Mouse (Mus musculus): ENCODE measurements around the gene Spi1. TPM values are rescaled to one million over a fixed set of nuclear protein-coding genes. Genes with fewer than 3 reads are reported as not detected.
"Not testable (repeated sequence)": the region's sequence is repeated elsewhere in the genome, so short reads cannot be mapped to it uniquely, and the experiment has no call there.

Spi1 gene
- polyA plus RNA-seq (2012; rRNA removed): 21.1 and 32.3 TPM in 2 replicates

DNA sequence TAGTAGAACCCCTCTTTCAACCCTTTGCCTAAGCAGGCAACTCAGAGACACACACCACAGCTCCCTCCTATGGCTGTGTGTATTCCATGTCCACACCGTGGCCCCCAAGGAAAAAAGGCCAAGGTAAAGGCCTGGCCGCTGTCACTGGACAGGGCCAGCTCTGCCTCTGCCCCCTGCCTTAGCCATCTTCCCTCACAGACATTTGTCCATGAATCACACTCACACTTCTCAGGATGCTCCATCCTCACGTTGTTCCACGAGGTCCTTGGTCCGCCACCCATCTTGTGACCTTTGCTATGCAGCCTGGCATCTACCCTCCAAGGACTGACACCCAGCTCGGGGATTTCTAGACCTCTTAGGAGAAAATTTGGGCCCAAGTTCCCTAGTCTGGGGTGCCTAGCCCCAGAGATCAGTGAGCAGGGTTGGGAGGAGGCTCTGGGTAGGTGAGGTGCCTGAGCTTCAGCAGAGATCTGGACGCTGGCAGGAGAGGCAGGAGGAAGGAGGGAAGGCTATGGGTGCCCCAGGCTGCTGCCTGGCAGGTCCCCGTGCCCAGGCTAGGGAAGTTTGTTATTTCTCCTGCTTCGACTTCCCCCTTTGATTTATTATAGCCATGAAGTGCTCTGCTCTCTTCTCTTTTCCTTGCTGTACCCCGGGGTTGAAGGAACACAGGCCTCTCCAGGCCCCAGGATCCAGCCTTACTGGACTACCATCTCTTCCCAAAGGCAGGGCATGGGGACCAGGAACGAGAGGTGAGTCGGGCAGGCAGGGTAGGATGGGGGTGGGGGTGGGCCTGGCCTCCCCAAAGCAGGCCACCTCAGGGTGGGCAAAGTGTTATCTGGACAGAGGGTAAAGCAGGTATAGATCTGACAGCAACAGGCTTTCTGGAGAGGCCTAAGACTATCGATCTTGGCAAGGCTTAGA is at the start of gene Spi1:
Gene Spi1 (plus strand): TSS at position 616 of the 921 bp plus-strand sequence.
- DNase-seq (ENCODE audit: low read depth): no peak

- DNase-seq (ENCODE audit: low read depth): no peak
These were observed 49.2 kb upstream of the Spi1 start for GRCm38 (mm10) chr2:91033000-91033399.

DNA sequence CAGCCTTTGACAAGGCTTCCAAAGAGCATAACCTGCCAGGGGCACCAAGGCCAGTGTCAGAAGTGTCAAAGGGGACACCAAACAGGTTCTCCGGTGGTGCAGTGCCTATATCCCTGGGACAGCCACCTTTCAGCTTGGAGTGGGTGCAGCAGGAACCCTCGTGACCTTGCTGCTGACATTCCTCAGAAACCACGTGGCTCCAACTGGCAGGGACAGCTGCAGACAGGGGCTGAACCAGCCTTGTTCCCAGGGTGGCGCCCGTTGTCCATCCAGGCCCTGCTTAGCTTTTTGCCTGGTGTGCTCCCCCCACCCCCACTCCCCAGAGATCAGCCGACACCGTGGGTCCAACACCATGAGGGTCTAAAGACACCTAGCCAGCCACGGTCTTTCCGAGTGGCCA is 46.8 kb upstream of the Spi1 start, which contains the start of gene Rapsn:
Gene Rapsn (plus strand): TSS at position 236 of the 400 bp plus-strand sequence.
- no peak for DNase-seq (ENCODE audit: low read depth)

DNA sequence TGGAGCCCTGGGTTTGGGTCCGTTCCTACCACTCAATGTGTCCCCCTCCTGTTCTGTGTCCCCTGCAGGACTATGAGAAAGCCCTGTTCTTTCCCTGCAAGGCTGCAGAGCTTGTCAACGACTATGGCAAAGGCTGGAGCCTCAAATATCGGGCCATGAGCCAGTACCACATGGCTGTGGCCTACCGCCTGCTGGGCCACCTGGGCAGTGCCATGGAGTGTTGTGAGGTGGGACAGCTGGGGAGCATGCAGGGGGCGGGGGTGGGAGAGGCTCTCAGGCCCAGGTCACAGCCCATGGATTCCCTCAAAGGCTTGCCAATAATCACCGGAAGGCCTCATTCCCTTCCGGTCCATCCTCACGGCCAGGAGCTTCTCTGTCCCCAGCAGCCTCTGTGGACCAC is 40.4 kb upstream of the Spi1 start:
- no peak for DNase-seq (ENCODE audit: low read depth)

DNA sequence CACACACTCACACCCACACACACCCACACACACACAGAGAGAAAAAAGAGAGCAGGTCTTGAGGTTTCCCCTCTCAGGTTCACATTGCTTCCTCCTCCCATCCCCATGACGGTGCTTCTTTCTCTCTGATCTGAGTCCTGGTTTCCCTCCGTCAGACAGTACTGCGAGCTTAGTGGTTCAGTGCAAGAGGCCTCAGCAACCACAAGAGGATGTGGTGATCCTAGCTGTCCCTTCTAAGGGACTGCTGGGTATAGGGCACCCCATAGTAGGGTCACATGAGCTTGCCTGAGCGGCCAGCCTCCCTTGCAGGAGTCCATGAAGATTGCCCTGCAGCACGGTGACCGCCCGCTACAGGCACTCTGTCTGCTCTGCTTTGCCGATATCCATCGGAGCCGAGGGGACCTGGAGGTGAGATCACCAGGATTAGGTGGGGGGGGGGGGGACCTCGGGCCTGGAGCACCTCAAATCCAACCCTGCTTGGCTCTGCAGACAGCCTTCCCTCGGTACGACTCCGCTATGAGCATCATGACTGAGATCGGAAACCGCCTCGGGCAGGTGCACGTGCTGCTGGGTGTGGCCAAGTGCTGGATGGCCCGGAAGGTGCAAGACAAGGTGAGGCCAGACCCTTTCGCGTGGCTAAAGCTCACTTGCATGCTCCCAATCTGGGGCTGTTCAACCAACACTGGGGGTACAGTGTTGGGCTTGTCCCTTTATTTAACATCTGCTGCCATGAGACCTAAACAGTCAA is 39.4 kb upstream of the Spi1 start:
- no peak for DNase-seq (ENCODE audit: low read depth)

- DNase-seq (ENCODE audit: low read depth): no peak
These were observed 37.5 kb upstream of the Spi1 start for GRCm38 (mm10) chr2:91044727-91045126.

- not testable (repeated sequence) for DNase-seq (ENCODE audit: low read depth)
These were observed 36.4 kb upstream of the Spi1 start for GRCm38 (mm10) chr2:91045805-91046204.

- no peak for DNase-seq (ENCODE audit: low read depth)
These were observed 34.8 kb upstream of the Spi1 start for GRCm38 (mm10) chr2:91047359-91047758.

DNA sequence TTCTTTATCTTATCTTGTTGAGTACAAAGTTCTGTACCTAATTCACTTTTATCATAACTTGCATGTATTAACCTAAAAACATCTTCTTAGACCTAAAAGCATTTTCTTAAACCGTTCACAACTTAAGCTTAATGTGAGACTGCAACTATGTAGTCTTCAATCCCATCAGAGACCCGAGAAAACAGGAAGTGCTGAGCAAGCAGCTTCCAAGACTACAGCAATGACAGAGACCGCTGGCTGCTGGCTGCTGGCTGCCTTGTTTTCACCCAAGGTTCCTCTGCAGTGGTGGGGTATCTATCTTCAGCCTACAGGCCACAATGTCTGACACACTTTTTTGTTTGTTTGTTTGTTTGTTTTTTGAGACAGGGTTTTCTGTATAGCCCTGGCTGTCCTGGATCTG is 30.3 kb upstream of the Spi1 start:
- DNase-seq (ENCODE audit: low read depth): no peak

DNA sequence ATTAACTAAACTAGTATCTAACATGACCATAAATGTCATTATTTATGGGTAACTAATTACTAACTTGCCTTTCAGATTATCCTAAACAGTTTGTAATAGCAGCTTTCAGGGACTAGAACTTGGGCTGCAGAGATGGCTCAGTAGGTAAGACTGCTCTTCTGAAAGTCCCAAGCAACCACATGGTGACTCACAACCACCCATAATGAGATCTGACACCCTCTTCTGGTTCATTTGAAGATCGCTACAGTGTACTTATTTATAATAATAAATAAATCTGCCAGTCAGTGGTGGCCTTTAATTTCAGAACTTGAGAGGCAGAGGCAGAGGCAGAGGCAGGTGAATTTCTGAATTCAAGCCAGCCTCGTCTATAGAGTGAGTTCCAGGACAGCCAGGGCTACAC is 29.4 kb upstream of the Spi1 start:
- DNase-seq (ENCODE audit: low read depth): no peak

GRCm38 (mm10) chr2:91053181-91053933 is 28.8 kb upstream of the Spi1 start:
- no peak for DNase-seq (ENCODE audit: low read depth)

GRCm38 (mm10) chr2:91053934-91054382 is 28.2 kb upstream of the Spi1 start, which contains the start of gene Psmc3:
Gene Psmc3, plus strand, starts transcription at chr2:91054009.
- peak; percentile 42 for DNase-seq (ENCODE audit: low read depth)

GRCm38 (mm10) chr2:91058435-91058834 is 23.8 kb upstream of the Spi1 start:
- DNase-seq (ENCODE audit: low read depth): no peak

GRCm38 (mm10) chr2:91059376-91059775 is 22.8 kb upstream of the Spi1 start:
- DNase-seq (ENCODE audit: low read depth): no peak

DNA sequence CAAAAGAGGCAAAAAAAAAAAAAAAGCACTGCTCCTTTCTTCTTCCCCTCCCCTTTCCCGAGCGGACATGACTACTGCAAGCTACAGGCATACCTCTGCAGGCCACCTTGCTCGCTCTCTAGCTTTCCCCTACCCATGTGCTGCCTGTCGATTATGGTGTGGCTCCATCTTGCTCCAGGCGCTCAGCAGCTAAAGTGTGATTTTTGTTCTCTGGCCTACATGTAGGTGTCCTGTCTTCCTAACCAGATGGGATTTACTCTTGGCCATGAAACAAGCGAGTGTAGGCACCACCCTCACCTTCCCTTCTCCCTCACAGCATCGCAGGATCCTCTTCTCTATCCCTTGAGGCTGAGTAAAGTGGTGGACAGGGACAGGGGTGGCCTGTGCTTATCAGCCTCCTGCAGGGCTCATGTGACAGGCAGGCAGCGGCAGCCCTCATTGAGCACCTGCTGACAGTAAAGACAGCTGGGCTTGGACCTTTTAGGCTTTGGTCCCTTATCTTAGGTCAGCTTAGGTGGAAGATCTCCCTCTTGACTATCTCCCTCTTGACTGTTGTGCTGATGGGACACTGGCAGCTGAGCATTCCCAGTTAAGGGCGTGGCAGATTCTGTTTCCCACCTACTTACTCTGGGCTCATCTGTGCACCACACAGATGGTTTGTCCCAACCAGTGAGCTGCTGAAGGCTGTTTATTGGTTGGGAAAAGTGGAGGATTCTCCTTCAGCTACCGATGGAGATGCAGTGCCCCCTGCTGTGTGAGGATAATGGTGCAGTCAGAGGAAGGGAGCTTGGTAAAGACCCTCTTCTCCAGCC is 21.4 kb upstream of the Spi1 start:
- no peak for DNase-seq (ENCODE audit: low read depth)

DNA sequence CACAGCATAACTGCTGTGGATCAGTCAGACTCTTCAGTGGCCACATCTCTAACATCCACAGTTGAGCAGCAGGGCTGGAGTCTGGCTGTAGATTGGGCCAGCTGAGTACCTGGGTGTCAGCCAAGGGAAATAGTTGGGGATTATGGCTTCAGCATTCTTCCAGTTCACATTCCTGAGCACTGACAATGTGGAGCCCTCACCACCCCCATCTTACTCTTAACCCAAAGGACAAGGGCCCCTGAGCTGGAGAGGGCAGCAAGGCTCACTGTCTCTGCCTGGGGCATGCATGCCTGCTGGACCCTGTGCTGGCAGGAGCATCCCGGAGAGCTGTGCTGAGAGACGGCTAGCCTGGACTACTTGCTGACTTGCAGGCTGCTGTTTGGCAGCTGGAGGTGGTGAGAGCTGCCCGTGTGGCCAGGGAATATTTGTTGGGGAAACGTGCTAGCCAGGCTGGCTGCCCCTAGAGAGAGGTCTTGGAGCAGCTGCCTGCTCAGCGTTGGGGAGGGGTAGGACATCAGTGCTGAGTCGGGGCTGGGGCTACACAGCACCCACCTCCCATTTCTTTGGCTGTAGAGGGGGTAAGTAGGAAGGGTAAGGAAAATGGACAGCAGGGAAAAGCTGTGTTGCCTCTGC is 20.2 kb upstream of the Spi1 start:
- peak; percentile 58 for DNase-seq (ENCODE audit: low read depth)

- no peak for DNase-seq (ENCODE audit: low read depth)
These were observed 19.2 kb upstream of the Spi1 start for GRCm38 (mm10) chr2:91062779-91063606.

GRCm38 (mm10) chr2:91064211-91064610 is 18.0 kb upstream of the Spi1 start:
- DNase-seq (ENCODE audit: low read depth): no peak

- DNase-seq (ENCODE audit: low read depth): no peak
These were observed 16.6 kb upstream of the Spi1 start for GRCm38 (mm10) chr2:91065544-91065943.

DNA sequence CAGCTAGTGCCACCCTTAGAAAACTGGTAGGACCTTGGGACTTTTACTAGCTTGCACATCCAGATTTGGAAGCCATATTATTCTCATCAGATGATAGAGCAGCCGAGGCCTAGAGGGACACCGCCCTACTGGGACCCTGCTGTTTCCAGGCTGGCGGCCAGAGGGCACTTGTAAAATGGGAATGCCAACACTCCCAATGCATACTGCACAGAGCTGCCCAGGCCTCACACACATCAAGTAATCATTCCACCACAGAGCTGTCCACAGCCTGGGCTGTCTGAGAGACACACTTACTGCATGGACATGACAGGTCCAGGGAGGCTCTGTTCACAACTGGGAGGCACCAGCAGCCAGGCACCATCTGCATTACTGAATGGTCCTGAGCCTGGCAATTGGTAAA is 15.7 kb upstream of the Spi1 start:
- DNase-seq (ENCODE audit: low read depth): no peak

Measured in gonadal fat pad, adult 2 months (tissue).